Mouse (Mus musculus) thymus, postnatal 14 days (tissue): Measurements from ENCODE around the gene Filip1.

ENCODE experiments used
- DNase-seq: peaks from one replicate; pipeline ENCODE4 v3.0.0; 2021

Gene Filip1

DNA sequence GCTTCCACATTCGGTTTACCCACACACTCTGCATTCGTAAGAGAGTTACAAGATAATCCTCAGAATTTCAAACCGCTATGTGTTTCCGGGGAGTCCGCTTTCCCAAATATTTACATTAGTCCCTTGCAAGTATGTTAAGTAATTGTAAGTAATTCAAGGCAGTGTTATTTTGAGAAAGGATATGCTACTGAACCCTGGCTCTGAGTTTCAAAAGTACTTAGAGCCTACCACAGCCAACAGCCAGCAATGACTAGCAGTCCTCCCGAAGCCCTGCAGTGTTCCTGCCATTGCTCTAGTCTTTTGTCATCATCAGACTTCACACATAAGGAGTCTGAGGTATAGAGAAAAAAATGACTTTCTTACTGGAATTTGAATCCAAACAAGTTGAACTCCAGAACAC lies 67.8 kb downstream of the Filip1 start:
- DNase-seq: no peak

- no peak for DNase-seq
Observed at GRCm38 (mm10) chr9:79943986-79944385, 68.7 kb downstream of the Filip1 start.

- no peak for DNase-seq
Observed at GRCm38 (mm10) chr9:79938416-79939206, 74.0 kb downstream of the Filip1 start.

DNA sequence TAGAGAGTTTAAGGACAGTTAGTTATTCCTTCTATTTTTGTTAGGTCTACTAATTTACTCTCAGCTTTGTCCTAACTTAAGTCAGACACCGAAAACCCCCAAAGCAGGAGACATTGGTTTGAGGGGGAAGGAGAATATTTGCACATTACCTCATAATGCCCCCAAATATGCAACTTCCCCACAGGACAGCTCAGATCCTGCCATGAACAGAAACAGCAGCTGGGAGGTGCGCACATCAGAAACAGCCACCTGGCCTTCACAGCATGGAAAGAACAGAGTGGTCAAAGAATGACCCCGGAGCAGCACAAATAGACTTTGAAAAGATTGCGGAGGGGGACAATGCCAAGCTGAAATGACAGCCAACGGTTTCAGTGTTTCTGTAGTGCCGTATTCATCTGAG lies 75.1 kb downstream of the Filip1 start:
- DNase-seq: no peak

- no peak for DNase-seq
Observed at GRCm38 (mm10) chr9:79932578-79932977, 80.1 kb downstream of the Filip1 start.

DNA sequence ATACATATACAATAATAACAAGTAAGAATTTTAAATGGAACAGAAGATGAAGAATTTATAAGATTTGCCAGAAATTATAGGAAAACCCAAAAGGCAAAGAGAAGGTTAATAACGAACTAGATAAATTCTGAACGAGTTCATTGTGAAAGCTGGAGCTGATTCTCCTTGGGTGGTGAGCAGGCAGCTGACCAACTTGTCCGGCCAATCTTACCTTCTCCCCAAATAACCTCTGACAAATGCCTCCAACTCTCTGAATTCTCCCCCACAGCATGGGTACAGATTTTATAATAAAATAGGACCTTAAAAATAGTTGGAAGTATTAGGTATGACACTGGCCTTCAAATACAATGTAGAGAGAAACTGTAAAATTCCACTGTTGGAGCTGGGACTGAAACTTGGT lies 84.6 kb downstream of the Filip1 start:
- no peak for DNase-seq

- DNase-seq: no peak
Observed at GRCm38 (mm10) chr9:79927156-79927870, 85.3 kb downstream of the Filip1 start.

- DNase-seq: no peak
Observed at GRCm38 (mm10) chr9:79926464-79927155, 86.0 kb downstream of the Filip1 start.

DNA sequence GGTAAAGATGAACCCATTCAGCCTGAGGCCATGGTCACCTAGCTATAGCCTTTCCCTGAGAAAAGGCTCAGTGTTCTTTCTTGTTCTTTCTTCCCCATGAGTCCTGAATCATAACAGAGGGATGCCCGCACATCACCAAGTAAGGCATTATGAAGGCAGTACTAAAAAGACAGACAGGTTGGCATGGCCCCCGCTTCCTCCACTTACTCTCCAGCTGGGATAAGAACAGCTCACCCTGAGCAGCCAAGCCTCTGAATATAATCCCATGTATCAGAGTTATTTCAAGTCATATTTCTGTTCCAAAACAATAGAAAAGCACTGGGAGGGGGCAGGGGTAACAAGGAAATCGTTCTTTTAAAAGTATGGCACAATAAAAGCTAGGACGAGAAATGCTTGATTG lies 86.7 kb downstream of the Filip1 start:
- no peak for DNase-seq

DNA sequence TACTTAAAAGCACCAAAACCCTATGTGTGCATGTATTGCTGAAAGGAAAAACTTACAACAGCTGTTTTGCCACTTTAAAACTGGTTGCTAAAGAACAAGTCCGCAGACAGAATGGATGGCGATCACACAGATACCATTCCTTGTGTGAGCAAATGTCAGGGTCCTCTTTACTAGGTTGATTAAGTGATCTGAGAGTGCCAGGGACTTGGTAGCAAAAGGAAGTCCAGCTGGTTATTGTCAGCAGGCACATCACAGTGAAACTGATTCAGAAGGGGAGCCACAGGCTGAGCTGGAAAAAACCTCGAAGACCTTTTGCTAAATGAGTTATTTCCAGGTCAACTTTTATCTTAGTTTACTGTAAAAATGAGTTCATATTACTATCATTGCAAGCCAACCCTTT lies 89.4 kb downstream of the Filip1 start:
- DNase-seq: no peak

DNA sequence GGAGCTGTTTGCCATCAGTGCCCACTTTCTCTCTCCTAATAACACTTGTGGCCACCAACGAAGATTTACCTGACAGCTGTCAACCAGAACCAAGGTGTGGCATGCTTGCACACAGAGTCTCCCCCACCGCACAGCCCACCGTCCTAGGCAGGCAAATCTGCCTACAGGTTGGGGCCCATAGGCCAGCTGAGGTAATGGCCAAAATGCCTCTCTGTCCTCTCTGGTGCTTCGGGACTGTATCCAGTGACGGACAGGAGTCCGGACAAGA lies 90.2 kb downstream of the Filip1 start:
- DNase-seq: no peak

DNA sequence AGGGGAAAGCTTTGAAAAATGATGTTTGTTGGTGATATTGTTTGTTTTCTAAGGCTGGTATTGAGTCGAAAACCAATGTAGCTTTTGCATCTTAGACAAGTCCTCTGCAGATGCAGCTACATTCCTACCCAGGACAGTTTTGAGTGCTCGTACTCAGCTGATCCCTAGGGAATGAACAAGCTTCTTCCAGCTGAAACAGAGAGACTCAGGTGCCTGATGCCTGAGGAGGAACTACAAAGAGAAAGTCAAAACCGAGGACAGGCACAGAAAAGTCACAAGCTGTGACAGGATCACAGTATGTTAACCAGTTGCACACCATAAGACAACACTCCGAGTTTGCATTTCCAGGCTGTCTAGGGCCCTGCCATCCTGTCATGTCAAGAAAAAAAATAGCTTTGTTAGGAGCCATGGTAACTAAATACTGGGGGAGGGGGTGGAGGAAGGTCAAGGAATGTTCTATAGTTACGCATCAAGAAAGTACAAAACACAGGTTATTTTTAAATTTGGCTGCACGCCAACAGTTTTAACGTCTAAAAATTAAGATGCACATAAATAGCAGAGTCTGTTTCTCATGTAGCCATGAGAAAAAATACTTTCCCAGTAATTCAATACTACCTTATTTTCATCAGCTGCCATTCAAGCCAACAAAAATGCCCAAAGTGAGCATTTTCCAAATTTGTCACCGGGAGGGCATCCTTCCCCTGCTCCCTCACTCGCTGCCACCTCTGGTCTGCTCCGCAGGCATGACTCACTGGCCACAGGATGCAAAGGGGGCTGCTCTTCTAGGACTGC lies 90.8 kb downstream of the Filip1 start:
- no peak for DNase-seq

GRCm38 (mm10) chr9:79920540-79920933 lies 92.1 kb downstream of the Filip1 start:
- DNase-seq: no peak

DNA sequence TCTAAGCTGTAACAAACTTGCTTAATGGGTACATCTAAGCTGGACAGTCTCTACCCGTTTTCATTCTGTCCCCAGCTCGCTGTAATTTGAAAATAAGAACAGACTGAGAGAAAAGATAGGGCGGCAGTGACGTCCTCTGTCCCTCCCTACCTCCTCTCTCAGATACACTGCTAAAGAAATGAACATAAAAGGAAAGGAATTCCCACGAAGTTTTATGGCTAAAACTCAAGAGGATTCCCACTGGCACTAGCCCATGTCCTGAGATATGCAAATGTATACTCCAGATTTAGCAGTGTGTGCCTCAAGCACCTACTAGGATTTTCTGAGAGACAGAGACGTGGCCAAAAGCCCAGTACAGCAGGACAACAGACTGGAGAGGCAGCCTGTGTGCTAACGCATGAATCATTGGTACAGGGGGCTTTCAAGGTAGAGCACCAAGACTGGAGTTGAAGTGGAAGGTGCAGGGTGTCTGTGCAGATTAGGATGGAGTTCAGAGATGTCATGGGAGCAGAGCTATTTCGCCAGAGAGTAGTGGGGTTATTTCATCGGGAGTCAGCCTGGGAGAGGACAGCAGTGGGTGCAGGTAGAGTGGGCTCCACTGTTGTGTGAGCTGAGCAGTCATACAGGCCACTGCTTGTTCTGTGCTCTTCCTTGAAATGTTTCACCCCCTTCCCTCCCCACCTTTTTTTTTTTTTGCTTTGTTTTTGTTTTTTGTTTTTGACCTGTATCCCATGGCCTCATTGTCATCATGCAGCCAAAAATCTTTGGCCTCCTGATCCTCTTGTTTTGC lies 92.7 kb downstream of the Filip1 start:
- no peak for DNase-seq

- DNase-seq: peak; percentile 35
Observed at GRCm38 (mm10) chr9:79919303-79919721, 93.3 kb downstream of the Filip1 start.

- no peak for DNase-seq
Observed at GRCm38 (mm10) chr9:79918325-79919117, 94.1 kb downstream of the Filip1 start.

DNA sequence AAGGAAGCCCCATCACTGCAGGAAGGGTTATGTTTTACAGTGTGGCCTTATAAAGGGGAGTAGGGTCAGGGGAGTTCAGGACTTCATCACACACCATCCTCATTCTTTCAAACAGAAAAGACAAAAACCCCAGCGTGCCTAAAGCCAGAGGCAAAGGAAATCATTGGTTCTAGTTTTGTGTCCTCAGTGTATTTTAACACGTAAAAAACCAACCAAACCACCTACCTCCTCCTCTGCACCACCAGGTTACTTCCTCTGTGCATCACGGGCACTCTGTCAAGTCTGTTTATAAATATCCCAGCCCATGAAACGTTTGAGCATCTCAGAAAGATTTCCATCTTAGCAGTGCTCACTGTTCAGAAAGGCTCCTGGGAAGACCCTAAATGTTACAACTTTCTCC lies 98.4 kb downstream of the Filip1 start:
- DNase-seq: no peak

- no peak for DNase-seq
Observed at GRCm38 (mm10) chr9:79912971-79913370, 99.7 kb downstream of the Filip1 start.

DNA sequence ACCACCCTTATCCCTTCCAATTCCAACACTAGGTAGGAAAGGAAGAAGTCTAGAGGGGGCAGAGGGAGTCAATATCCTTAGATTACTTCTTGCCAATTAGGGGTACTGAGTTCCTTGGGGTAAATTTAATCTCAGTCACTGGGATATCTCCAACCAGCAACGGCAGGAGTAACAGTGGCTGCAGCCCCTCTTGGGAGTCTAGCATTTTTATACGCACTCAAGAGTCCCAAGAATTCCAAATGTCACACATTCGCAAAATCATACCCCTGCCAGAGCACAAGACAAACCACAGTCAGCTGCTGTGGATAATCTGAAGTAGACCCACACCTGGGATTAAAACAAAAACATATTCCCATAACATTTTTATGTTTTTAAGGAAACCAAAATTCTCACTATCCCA lies 102.5 kb downstream of the Filip1 start:
- DNase-seq: no peak

DNA sequence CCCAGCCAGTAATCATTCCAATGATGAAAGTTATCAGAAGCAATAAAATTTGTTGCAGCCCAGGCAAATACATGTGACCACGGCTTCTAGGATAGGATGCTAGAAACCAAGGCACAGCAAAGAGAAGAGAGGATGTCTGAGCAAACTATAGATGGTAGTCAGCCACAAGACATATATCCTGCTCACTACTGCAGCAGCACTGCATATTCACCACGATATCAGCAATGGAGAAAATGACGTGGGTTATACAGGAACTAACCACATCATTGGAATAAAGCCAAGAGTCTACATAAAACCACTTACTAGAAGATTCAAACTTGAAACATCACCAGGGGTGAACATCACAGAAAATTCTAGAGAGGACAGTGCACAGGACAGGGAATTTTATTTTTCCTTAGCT lies 113.8 kb downstream of the Filip1 start:
- DNase-seq: no peak

DNA sequence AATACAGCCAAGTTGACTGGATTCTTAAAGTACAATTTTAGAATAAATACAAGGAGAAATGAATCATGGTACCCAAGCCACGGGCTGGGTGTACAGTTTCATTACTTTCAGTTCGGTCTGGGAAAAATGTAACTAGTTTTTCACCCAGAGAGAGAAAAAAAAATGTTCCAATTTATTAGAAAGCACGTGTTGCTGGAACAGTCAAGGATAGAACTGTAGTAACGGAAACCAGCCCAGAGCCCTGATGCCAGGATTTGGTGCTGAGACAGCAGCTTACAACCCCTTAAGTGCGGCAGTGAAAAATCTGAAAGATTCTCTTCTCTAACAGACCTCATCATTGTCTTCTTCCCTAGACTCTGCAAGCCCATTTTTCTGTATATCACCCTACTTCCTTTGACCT lies 118.0 kb downstream of the Filip1 start:
- no peak for DNase-seq
